Mouse (Mus musculus): Measurements from ENCODE around the gene Gpr149.

DNA sequence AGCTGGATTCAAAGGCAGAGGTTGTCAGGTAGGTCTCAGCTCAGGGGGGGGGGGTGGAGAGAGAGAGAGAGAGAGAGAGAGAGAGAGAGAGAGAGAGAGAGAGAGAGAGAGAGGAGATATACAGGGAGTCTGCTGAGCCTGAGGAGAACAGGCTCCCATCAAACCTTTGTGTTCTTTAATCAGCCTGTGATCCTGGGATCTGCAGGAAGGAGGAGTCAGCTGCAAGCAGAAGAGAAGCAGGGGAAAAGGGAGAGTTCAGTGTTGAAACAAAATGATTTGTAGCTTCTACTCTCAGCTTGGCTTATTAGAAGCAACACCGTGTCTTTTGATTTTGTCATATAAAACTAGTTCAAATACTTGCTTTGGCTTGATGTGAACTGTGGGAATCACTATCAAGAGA, at the start of gene Gpr149:
- TF ChIP-seq CTCF (IDR thresholded peaks at IDR 0.05; ENCODE audit: low read depth, low read length) (no peak), POLR2A (IDR thresholded peaks at IDR 0.05; ENCODE audit: extremely low read depth, insufficient read depth, low read length) (no peak)
